Mouse (Mus musculus) retina, embryonic 14.5 days (tissue): ENCODE measurements around the gene Tent4a.
A peak's percentile ranks its signal among the peaks of the same experiment; 100 is the strongest.
"Not testable (repeated sequence)": the region's sequence is repeated elsewhere in the genome, so short reads cannot be mapped to it uniquely, and the experiment has no call there.

Source experiments
- DNase-seq: peaks from one replicate; pipeline ENCODE4 v3.0.0-alpha.2; 2015; ENCODE audit warnings: low spot score

Gene Tent4a

DNA sequence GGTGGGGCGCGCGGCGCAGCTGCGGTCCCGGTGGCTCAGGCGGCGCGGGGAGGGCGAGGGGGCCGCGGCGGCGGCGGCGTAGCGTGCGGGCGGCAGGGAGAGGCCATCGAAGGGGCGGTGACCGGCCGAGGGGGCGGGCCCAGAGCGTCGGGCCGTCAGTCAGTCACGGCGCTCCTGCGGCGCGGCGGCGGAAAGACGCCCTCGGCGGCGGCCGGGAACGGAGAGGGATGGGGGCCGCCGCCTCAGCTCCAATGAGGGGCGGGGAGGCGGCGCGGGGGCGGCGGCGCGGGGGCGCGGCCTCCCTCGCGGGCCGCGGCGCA, at the start of gene Tent4a:
Gene Tent4a (minus strand): TSS at position 284 of the 320 bp plus-strand sequence.
- no peak for DNase-seq

DNA sequence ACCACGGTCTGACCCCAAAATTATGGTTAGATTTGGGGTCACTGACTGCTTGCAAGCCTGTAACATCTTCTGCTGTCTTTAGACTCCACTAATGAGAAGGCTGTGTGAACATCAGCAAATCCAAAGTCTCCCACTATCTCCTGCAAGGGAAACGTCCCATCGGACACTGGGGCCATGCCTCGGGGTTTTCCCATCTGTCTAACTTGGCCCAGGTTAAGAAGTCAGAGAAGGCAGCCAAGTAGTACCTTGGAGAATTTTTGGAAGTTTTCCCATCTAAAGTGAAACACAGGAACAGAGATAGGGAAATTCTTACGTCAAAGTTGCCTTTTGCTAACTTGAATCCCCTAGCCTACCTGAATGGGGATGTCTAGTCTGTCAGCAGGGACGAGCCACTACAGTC, 49.2 kb upstream of the Tent4a start:
- DNase-seq = no peak

DNA sequence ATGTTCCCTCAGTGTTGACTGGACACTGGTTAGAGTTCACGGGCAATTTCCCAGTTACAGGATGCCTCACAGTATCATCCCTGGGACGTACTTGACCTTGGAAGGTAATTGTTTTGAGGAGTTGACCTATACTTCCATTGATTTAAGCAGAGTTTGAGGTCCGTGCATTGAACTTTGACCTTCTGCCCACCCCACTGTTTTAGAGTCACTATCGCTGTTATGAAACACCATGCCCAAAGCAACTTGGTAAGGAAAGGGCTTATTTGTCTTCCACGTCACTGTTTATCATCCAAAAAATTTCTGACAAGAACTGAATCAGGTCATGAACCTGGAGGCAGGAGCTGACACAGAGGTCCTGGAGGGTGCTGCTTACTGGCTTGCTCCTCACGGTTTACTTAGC, 48.0 kb upstream of the Tent4a start:
- no peak for DNase-seq

DNA sequence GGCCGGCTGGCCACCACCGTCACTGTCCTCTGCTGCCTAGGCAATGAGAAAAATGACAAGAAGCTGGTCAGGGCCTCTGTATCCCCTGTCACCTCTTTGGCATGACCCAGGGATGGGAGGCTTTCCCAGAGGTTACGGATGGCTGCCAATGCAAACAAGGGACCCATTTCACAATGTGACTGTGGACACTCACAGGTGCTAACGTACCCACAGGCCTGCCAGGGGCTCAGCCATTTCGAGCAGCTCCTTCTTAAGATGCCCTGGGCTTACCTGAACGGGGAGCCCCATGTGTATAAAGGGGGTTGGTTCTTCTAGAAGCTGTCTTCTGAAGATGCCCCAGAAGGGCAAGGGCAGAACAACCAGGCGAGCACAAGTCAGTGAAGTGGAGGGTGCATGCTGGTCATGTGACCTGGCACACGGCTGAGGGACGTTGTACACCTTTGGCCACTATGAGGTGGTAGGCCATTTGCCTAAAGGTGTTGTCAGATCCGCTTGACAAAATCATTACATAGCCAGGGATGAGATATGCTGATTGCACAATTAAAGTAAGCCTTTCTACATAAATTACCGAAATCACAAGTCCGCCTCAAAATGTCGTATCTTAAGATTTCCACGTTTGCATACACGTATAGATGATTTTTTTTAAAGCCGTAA, 42.9 kb upstream of the Tent4a start:
- DNase-seq = no peak

DNA sequence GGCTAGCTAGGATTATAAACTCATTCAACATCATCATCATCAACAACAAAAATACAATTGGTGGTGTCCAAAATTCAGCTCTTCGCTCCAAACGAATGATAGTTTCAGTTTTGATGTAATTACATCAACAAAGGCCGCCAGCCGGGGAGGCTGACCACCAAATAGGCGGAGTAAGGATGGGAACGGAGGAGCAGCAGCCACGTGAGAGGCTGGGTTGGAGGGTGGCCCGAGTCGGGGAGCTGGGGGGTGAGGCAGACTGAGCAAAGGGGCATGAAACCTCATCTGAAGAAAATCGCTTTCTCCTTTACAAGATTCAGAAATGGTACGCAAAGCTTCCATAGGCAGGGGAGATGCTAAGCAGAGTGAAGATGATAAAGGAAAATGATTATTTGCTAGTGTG, 42.3 kb upstream of the Tent4a start:
- no peak for DNase-seq

DNA sequence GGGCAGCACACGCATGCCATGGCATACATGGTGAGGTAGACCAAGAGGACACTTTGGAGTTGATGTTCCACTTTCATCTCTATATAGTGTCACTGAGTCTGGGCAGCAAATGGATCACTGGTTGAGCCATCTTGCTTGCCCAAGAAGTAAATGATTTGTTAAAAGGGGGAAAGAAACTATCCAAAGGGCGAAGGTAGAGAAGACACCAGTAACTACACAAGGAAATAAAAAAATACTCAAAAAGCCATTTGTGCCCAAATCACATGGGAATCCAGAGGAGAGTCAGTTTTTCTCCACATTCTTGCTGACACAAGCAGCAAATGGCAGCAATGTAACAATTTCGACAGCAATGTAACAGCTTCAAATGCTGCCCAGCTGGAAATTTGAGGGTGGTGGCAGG, 38.2 kb upstream of the Tent4a start:
- DNase-seq = no peak

DNA sequence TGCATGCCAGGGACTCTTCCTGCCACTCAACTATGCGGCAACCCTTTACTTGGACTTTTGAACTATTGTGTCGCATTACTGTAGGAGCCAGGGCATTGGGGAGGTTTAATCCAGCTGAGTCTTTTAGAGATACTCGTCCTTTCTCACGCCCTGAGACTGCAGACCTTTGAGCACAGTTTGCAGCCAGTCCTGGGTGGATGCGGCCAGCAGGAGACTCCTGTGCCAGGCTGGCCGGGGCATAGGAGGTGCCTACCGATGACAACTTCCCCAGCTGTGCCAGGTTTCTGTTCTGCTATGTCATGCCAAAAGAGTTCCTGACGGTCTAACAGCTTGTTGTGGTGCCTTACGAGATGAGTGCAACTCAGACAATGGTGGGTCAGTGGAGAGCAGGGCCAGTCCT, 34.8 kb upstream of the Tent4a start:
- DNase-seq = no peak

DNA sequence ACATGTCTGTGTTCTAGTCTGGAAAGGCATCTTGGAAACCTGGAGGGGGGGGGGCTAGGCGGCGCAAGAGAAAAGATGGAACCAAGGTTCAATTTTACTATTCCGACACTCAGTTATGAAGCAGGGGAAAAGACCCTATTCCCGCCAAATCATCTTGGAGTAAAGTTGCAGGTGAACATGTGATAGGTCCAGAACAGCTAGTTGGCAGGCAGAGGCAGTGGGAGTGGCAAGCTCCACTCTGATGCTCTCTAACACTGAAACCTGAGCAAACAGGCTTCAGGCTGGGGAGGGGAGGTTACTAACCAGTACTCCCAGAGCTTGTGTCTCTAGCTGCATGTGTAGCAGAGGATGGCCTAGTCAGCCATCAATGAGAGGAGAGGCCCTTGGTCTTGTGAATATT, 31.0 kb upstream of the Tent4a start:
- DNase-seq = not testable (repeated sequence)

DNA sequence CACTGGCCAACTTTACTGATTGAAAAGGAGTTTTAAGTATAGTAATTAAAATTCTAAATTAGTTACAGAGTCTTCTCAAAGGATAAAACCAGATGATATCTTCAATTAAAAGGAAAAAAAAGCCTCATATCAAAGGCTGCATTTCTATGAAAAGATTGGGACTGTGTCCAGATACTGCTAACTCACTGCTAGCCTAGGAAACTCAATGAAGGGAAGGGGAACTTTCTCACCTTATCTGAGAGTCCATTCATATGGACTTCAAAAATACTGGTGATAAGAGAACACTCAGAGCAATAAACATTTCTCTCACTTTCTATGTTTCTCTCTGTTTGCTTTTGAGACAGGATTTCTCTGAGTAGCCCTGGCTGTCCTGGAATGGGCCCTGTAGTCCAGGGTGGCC, 30.2 kb upstream of the Tent4a start:
- DNase-seq = no peak

DNA sequence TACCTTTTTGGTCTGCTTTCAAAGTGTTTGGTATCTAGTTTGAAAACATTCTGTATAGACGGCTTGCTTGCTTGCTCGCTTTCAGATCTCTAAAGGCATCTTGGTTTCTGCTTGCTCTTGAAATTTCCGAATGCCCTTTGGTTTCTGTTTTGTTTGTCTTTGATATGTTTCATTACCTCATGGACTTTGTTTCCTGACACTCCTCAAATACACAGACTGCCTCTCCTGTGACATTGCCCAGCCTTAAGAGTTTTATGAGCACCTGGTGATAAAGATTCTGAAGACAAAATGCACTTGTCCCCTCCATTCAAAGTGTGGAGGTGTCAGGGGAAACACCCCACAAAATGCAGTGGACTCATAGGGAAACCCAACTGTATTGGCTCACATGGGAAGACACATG, 29.5 kb upstream of the Tent4a start:
- no peak for DNase-seq

DNA sequence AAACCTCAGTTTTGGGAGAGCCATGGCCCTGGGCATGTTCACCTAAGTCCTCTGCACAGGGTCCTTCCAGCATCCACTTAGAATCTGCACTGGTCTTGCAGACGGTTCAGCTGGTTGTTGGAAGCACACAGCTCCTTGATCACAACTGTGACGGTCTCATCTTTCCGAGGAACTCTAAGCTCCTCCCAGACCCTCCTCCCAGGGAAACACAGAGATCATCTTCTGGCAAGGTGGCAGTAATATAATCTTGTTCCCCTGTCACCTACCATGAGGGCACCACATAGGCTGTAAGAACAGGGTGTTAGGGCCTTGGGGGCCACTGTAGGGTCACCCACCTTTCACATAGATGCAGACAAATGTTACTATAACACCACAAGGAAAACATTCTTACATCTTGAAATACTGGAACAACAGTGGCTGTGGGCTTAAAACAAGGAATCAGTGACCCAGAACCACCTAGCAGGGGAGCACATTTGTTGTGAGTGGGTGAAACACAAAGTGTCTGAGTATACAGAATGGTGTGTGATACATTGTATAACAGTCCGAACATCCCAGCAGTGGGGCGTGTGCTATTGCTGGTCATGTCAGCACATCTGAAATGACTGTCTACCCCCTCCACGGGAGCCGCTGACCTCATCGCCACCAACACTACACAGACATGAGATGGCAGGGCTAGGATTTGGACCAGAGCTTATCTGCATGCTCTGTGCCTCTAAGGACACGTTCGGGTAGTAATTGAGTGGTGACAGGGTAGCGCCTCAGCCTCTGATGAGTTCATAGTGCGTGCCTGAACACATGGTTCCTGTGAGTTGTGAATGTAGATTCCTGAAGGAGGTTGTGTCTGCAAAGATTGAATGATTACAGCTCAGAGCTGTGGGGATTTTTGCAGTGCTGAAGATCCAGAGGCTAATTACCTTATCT, 28.5 kb upstream of the Tent4a start:
- no peak for DNase-seq

DNA sequence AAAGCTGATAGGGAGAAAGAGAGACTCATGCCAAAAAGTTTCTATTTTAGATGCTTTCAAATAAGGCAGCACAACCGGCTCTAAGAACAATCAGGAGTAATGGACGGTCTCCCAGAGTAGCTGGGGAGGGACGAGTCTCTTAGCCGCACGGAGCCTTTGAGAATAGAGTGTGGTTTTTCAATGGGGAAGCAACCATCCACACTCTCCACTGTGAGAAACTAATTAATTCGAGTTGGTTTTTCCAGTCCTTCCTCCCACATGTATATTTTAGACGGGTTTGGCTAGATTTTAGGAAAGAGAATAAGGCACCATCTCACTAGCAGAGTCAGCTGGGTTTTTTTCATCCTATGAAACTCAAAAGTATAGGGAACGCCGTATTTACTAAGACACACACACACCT, 27.6 kb upstream of the Tent4a start:
- DNase-seq = no peak

DNA sequence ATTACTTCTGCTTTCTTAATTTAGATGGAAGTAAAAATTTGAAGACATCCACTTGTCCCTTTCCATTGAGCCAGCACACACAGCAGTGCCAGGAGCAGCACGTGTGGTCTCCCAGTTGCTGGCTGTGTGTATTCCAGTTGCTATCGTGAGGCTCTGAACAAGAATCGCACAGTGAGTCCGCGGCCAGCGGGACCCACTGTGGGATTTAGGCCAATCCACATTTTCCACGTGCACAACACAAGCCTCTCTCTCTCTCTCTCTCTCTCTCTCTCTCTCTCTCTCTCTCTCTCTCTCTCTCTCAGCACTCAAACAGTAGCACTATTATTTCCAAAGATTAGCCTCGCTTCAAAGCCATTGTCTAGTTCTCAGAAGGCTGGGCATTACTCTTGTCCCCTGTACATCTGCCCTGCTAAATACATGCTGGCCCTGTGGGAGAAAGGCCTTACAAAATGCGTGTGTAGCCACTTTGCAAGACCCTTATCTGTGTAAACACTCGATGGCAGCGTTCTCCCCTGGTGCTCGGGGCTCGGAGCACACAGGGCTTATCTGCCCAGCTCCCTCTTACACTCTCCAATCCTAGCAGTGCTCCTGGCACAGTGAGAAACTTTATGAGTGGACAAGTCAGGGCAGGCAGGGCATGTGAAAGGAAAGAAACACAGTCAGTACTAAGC, 25.0 kb upstream of the Tent4a start:
- peak; percentile 32 for DNase-seq

DNA sequence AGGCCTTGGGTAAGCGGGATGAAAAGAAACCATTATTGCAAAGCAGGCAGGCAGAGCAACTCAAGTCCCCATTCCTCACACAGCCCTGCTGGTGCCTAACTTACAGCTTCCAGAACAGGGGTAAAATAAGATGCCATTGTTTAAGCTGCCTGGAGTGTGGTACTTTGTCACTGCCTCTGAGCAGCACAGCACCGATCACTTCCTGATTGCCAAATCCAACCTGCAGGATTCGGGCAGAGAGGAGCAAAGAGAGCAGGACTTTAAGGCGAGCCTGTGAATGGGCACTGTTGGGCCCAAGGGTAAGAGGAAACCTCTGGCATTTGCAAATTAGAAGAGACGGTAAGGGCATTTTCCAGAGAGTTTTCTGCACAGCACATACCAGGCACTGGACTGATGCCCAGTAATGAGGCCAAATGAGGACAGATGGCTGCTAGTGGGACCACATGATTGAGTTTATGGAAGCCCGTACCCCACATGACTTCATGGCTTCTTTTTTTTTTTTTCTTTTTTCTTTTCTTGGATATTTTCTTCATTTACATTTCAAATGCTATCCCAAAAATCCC, 23.8 kb upstream of the Tent4a start:
- DNase-seq = no peak

DNA sequence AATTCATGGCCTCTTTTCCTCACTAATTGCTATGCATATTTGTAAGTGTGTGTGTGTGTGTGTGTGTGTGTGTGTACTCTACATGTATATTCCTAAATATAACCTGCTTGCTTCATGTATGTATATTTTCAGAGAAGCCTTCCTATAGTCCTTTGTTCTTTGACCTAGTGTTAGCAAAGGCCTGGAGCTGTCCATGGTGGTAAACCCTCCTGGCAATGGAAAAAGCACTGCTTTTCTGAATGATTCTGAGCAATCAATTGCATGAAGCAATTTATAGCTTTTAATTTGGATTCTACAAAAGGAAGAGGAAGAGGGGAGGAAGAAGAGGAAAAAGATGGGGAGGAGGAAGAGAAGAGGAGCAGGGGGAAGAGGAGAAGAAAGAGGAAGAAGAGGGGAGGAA, 22.3 kb upstream of the Tent4a start:
- no peak for DNase-seq

DNA sequence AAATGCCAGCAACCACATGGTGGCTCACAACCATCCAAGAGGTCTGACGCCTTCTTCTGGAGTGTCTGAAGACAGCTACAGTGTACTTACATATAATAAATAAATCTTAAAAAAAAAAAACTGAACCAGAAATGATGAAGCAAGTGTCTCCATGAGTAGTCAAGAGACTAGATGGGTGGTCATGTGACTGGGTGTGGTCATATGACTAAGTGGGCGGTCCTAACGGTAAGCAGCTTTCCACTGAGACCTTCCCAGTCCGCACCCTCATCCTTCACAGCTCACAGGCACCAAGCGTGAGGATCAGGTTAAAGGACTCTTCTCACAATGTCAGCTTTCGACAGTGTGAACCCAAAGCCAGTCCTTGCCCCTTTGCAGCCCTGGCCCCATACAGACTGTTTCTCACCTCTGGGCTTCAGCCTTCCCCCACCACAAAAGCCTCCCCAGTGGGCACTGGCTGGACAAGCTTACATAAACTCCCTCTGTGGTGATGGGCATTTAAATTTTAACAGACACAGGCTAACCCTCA, 21.6 kb upstream of the Tent4a start:
- no peak for DNase-seq

DNA sequence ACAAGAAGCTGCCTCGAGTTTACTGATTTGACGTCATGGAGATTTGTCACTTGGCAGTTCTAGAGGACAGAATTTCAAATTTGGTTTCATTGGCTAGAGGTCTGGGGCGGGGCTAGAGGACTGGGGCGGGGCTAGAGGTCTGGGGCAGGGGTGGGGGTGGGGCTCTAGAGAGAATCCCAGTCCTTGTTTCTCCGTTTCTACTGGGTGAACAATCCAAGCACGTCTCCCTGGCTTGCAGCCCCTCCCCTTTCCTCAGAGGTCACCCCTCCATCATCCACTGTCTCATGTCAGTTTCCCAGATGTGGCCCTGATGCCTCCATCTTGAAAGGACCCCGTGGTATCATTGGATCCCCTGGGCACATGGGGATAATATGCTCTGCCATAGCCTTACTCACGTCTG, 20.6 kb upstream of the Tent4a start:
- no peak for DNase-seq

DNA sequence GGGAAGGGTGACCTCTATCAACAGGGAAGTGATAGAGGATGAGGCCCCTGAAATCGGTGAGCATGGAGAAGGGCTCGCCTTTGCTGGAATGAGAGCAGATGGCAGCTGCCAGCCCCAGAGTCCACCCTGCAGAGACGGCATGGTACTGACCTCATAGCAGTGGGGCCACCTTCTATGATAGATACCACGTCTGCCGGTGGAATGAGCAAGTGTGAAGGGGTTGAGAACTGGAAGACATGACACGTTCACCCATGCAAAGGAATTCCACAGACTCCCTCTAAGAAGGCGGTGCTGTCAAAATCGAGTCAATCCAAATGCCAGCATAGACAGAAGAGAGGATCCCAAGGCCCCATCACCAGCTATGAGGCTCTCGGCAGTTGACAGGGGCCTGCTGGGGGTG, 19.8 kb upstream of the Tent4a start:
- DNase-seq = no peak

DNA sequence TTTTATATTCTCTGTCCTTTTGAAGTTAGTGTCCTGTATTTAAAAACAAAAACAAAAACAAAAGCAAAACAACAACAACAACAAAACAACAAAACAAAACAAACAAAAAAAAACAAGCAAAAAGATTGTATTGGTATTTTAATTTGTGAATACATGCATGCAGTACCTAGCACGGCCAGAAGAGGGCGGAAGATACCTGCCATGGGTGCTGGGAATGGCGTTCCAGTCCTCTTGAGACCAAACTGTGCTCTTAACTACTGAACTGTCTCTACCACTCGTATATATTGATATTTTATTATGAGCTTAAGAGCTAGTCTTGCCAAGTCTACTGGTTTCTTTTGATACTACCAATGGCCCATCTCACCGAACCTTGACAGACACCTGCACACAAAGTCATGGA, 18.6 kb upstream of the Tent4a start:
- peak; percentile 58 for DNase-seq

DNA sequence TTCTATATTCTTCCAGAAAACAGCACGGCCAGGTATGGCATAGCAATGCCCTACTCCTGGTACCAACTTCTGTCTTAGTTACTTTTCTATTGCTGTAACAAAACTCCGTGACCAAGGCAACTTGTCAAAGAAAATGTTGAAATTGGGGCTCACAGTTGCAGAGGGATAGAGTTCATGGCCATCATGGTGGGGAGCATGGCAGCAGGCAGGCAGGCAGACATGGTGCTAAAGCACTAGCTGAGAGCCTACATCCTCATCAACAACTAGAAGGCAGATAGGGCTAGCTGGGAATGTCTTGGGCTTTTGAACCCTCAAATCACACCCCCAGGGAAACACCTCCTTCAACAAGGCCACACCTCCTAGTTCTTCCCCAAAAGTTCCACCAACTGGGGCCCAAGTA, 16.4 kb upstream of the Tent4a start:
- no peak for DNase-seq

DNA sequence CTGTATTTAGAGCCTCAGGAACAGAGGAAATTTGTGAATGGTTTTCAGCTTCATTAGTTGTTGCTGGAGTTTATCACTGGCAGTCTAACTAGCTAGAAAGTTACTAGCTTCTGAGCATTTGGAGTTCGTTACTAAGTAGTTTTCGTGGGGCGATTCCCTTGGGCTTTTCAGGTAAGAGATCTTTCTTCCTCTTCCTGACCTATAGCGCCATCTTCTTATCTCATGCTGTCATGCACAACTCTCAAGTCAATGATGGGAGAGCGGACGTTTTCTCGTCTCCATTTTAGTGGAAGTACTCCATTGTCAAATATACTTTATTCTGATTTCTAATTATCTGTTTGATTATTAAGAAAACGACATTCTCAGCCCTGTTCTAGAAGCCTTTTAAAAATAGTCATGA, 15.6 kb upstream of the Tent4a start:
- no peak for DNase-seq

DNA sequence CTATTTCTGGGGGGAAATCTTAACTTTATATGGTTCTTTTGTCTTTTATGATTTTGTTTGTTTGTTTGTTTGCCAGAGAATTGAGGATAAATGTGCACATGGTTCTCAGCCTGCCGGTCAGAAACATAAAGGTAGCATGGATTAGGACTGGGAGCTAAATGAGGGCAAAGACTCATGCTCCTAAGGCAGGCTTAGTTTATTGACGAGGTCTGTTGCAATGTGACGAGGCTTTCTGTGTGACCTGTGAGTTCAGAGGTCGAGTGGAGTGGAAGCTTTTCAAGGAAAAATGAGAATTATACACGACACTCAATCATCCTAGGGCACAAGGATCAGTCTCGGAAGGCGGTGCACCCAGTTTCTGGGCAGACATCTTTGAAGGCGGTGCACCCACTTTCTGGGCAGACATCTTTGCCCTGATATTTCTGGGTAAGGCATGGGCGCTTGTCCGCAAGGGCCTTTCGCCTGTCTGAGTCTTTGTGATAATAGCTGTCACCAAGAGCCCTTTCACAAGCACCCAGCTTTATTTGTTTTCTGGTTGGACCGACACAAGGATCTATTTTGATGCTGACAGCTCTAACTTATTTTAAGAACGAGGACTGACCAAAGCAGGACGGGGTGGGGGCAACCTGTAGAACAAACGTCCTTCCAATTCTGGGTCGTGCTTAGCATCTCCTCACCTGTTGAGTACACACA, 13.2 kb upstream of the Tent4a start:
- no peak for DNase-seq
